Comparison of ENCODE assay signal across 9 mouse cellular contexts in genomic region chr15:68394749-68395148, GRCm38 (mm10).
DNase-seq lines count a peak whose midpoint lies in the region; ATAC-seq and TF ChIP-seq lines count a peak whose summit lies in the region.
"Had no signal": no experiment of that assay in that cellular context is flagged by ENCODE, and none has a peak within 500 bp of the region (broad histone marks: within the 10 kb centered on the region; RNA-seq: fewer than 3 reads in every experiment).

No protein-coding gene starts in this region.

- ATAC-seq in heart, postnatal 0 days (ENCODE audit: insufficient read depth, low read depth) = peak; percentile 49
- ATAC-seq in hematopoietic stem cell, adult 5-6 weeks (replicated peaks in 1 of 2; ENCODE audit: insufficient read depth in 1 of 2, low FRiP score in 2 of 2, low TSS enrichment in 1 of 2, low read depth in 1 of 2, poor library complexity in 2 of 2, severe bottlenecking in 2 of 2) = peak; percentile 74 to 82; a peak in 3 of 4 replicates

- TF ChIP-seq EP300 in heart, postnatal 0 days (IDR thresholded peaks at IDR 0.05; ENCODE audit: low read depth) = no peak

- TF ChIP-seq CTCF in heart, postnatal 0 days (IDR thresholded peaks at IDR 0.05; ENCODE audit: low read depth) = peak; percentile 70

- no peaks in the 10 kb centered on the region for H3K27me3 ChIP-seq in heart, postnatal 0 days (ENCODE audit: control insufficient read depth, insufficient read depth, low read length)
- H3K27me3 ChIP-seq in heart, embryonic 10.5 days (ENCODE audit: insufficient read depth, poor library complexity, severe bottlenecking) = no peaks in the 10 kb centered on the region
- no peaks in the 10 kb centered on the region for H3K27me3 ChIP-seq in hindbrain, embryonic 10.5 days (ENCODE audit: insufficient read depth, poor library complexity, severe bottlenecking)

- no peak for DNase-seq in heart, postnatal 0 days (ENCODE audit: low spot score)
- DNase-seq in heart, embryonic 10.5 days (ENCODE audit: low spot score) = no peak
- DNase-seq in 3T3-L1 (ENCODE audit: low read depth, low spot score) (peak; percentile 61), ES-CJ7 (ENCODE audit: low read depth, low spot score) (peak; percentile 14)
- peak; percentile 48 for DNase-seq in lung, postnatal 25 days (ENCODE audit: low spot score)
- DNase-seq in c-Kit-positive CD71-positive TER-119-positive erythroid progenitor cells, embryonic 14.5 days (ENCODE audit: low spot score) = no peak
- DNase-seq in hindbrain, embryonic 10.5 days (ENCODE audit: low spot score) = no peak

- WGBS in heart, postnatal 0 days = 89% methylated on average over 1 of the region's 1 CpGs
- WGBS in heart, embryonic 10.5 days = 91% methylated on average over 1 of the region's 1 CpGs
- 81% methylated on average over 1 of the region's 1 CpGs for WGBS in hindbrain, embryonic 10.5 days

- H3K9ac ChIP-seq in heart, postnatal 0 days (replicated peaks; ENCODE audit: low read depth, low read length) = no peak overlapping the region

- no peak overlapping the region for H3K4me3 ChIP-seq in heart, postnatal 0 days (ENCODE audit: low read depth, low read length)
- no peak overlapping the region for H3K4me3 ChIP-seq in heart, embryonic 10.5 days
- H3K4me3 ChIP-seq in hindbrain, embryonic 10.5 days = no peak overlapping the region
- H3K4me3 ChIP-seq: myocyte had no signal

- no peaks in the 10 kb centered on the region for H3K36me3 ChIP-seq in heart, postnatal 0 days (replicated peaks; ENCODE audit: control insufficient read depth, insufficient read depth, low read length)
- no peaks in the 10 kb centered on the region for H3K36me3 ChIP-seq in heart, embryonic 10.5 days
- no peaks in the 10 kb centered on the region for H3K36me3 ChIP-seq in hindbrain, embryonic 10.5 days

- no peaks in the 10 kb centered on the region for H3K4me1 ChIP-seq in heart, postnatal 0 days (ENCODE audit: control insufficient read depth, insufficient read depth)
- no peaks in the 10 kb centered on the region for H3K4me1 ChIP-seq in heart, embryonic 10.5 days
- no peaks in the 10 kb centered on the region for H3K4me1 ChIP-seq in hindbrain, embryonic 10.5 days (replicated peaks)

- no peak overlapping the region for H3K27ac ChIP-seq in heart, postnatal 0 days (ENCODE audit: low read depth)
- no peak overlapping the region for H3K27ac ChIP-seq in heart, embryonic 10.5 days
- no peak overlapping the region for H3K27ac ChIP-seq in hindbrain, embryonic 10.5 days

- H3K4me2 ChIP-seq in heart, postnatal 0 days (ENCODE audit: low read depth, low read length) = no peak overlapping the region

- no peaks in the 10 kb centered on the region for H3K9me3 ChIP-seq in heart, postnatal 0 days (replicated peaks; ENCODE audit: control insufficient read depth, low read length)
- H3K9me3 ChIP-seq in heart, embryonic 10.5 days = no peaks in the 10 kb centered on the region
- H3K9me3 ChIP-seq in hindbrain, embryonic 10.5 days = no peaks in the 10 kb centered on the region

Comparison
In these comparisons a context has a peak if more than half of its experiments do, and no peak if none do; other contexts are left out.
1. DNase-seq: peak in 3T3-L1 (single experiment), ES-CJ7 (single experiment) and lung, postnatal 25 days (single experiment); none in heart, postnatal 0 days (single experiment), heart, embryonic 10.5 days (single experiment), c-Kit-positive CD71-positive TER-119-positive erythroid progenitor cells, embryonic 14.5 days (single experiment) and hindbrain, embryonic 10.5 days (single experiment).